Mouse (Mus musculus): Measurements from ENCODE around the gene Cab39l. TPM values are rescaled to one million over a fixed set of nuclear protein-coding genes. Genes with fewer than 3 reads are reported as not detected.

Gene Cab39l
- 23.5 and 76.4 TPM in 2 replicates for polyA plus RNA-seq (2021; fragmentation: Nextera tagmentation)
- long read RNA-seq, experiment 1, transcript Cab39l-201 (11 exons, 3,037 nt), result major isoform, 22 of 39 reads
- long read RNA-seq, experiment 1, partial matches to known transcripts, result 12 of 39 reads
- long read RNA-seq, experiment 1, other reads (novel, unspliced or antisense), result 4 of 39 reads
- long read RNA-seq, experiment 2, transcript Cab39l-201 (11 exons, 3,037 nt), result major isoform, 159 of 217 reads
- long read RNA-seq, experiment 2, partial matches to known transcripts, result 28 of 217 reads
- long read RNA-seq, experiment 2, other reads (novel, unspliced or antisense), result 27 of 217 reads

DNA sequence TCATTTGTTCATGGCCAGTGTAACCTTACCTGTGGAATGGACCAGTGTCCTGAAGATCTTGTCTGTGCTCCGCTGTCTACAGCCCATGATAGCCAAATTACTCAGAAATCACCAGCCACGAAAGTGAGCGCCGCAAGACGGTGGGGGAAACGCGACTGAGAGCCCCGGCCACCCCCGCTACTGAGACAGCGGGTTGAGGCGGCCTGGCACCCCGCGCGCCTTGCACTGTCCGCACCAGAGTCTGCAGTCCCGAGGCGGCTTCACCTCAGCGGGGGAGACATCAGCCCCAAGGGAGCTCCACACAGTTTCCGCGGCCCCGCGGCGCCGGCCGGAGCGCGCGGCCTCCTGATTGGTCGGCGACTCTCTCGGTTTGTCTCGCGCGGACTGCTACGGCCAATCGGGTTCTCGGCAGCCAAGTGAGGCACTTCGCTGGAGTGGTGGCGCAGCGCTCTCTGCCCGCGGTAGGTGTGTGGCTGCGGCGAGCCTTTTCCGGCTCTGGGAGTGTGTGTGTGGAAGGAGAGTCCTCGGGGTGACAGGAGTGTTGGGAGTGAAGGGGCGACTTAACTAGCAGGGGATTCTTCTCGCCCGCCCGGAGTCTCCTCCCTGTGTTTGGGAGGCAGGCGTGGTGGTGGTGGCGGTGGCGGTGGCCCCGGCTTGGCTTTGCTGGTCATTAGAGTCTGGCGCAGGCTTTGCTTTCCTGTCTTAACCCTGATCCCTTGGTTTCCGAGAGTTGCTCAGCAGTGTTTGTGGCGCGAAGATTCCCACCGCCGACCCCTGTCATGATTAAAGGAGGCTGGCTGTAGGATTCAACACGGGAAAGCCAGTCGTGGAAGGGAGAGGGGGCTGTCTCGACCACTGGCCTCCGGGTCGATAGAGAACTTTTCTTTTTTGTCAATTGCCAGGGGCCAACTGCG, at the start of gene Cab39l, which contains the start of gene Setdb2:
Cab39l (plus strand) TSS at position 415 of the 914 bp plus-strand sequence.
Setdb2 (minus strand) TSS at position 327 of the 914 bp plus-strand sequence.

DNA sequence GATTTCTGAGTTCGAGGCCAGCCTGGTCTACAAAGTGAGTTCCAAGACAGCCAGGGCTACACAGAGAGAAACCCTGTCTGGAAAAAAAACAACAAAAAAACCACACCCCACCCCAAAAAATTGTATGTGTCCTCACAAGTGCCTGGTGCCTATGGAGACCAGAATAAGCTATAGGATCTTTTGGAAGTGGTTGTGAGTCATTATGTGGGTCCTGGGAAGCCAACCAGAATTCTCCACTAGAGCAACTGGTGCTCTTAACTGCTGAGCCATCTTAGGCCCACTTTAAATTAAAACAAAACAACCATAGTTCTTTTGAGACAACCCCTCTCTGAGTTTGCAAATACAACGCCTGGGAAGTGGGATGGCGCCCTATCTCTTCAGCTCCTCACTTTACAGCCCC, 45.5 kb upstream of the Cab39l start, which contains the start of gene Phf11c:
Phf11c (minus strand) TSS at position 101 of the 400 bp plus-strand sequence.

DNA sequence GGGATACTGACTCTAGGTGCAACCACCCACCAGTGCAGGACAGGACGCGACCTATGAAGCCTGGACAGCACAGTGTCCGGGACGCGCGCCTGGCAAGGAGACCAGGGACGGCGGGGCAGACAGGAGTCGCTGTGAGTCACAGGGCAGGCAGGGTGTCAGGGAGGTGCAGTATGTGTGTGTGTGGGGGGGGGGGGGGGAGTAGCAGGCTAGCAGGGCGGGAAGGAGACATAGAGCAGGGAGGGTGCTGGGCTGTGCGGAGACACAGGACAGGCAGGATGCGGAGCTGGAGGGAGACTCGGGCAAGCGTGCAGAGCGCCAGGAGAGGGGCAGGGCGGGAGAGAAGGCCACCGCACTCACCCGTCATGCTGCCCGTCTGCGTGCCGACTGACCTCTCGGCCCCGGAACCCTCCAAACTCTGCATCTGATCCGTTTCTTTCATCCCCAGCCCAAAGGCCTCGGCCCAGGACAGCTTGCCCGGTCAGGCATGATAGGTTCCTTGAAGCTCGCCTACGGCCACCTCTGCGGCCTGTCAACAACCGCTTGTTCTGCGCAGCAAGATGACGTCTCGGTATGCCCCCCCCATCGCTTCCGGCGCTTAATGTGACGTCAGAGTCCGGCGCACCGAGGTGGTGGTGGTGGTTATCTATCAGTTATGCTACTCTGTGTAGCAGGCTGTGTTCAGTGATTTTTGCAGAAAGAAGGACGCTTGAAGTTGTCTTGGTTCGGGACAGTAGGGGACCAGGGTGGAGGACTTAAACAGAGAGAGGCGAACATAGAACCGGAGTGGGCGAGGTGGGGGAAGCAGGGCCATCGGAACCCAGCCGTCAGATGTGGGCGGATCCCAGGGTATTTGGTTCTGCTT, 156.9 kb downstream of the Cab39l start, which contains the start of gene Cdadc1:
Cdadc1 (minus strand) TSS at position 562 of the 862 bp plus-strand sequence.

GRCm38 (mm10) chr14:59625158-59625805, 184.5 kb downstream of the Cab39l start, which contains the start of gene Shisa2:
Gene Shisa2 (plus strand): TSS chr14:59625308.

Other genes starting within 250 kb of the Cab39l start
- gene Rcbtb1, start 239.8 kb upstream of the Cab39l start, polyA plus RNA-seq (2021; fragmentation: Nextera tagmentation), result 15.2 and 15.8 TPM in 2 replicates
- gene Gm6904, start 180.8 kb upstream of the Cab39l start, polyA plus RNA-seq (2021; fragmentation: Nextera tagmentation), result not detected in 2 replicates
- 0.11 and 0.24 TPM in 2 replicates for gene Phf11a, start 143.4 kb upstream of the Cab39l start, polyA plus RNA-seq (2021; fragmentation: Nextera tagmentation)
- gene Phf11b, start 99.6 kb upstream of the Cab39l start, polyA plus RNA-seq (2021; fragmentation: Nextera tagmentation), result 0.50 and 0.72 TPM in 2 replicates
- 0.43 and 1.1 TPM in 2 replicates for gene Phf11d, start 75.5 kb upstream of the Cab39l start, polyA plus RNA-seq (2021; fragmentation: Nextera tagmentation)
- 0.14 and 0.18 TPM in 2 replicates for gene Phf11c, start 45.6 kb upstream of the Cab39l start, polyA plus RNA-seq (2021; fragmentation: Nextera tagmentation)
- gene Setdb2, start 88 bp upstream of the Cab39l start, polyA plus RNA-seq (2021; fragmentation: Nextera tagmentation), result 4.8 and 6.5 TPM in 2 replicates
- 36.3 and 43.3 TPM in 2 replicates for gene Cdadc1, start 157.0 kb downstream of the Cab39l start, polyA plus RNA-seq (2021; fragmentation: Nextera tagmentation)
- gene Shisa2, start 184.3 kb downstream of the Cab39l start, polyA plus RNA-seq (2021; fragmentation: Nextera tagmentation), result 2.1 and 2.2 TPM in 2 replicates